Mouse (Mus musculus) brain, embryonic 14.5 days (tissue): ENCODE measurements around the gene Col4a1.

ENCODE experiments used
- CTCF ChIP-seq: fragments of 200-500 bp; IDR thresholded peaks from 2 replicates; pipeline ENCODE4 v1.5.1; 2012; ENCODE audit warnings: inconsistent platforms, mild to moderate bottlenecking, moderate library complexity, borderline replicate concordance; ENCODE audit not compliant: insufficient read depth, insufficient read length; ENCODE audit errors: extremely low read depth
- POLR2A ChIP-seq: fragments of 200-500 bp; IDR thresholded peaks from 2 replicates; pipeline ENCODE4 v1.6.1; 2012; ENCODE audit warnings: mild to moderate bottlenecking, inconsistent platforms, borderline replicate concordance; ENCODE audit not compliant: poor library complexity, insufficient read depth, insufficient read length, severe bottlenecking; ENCODE audit errors: extremely low read depth

DNA sequence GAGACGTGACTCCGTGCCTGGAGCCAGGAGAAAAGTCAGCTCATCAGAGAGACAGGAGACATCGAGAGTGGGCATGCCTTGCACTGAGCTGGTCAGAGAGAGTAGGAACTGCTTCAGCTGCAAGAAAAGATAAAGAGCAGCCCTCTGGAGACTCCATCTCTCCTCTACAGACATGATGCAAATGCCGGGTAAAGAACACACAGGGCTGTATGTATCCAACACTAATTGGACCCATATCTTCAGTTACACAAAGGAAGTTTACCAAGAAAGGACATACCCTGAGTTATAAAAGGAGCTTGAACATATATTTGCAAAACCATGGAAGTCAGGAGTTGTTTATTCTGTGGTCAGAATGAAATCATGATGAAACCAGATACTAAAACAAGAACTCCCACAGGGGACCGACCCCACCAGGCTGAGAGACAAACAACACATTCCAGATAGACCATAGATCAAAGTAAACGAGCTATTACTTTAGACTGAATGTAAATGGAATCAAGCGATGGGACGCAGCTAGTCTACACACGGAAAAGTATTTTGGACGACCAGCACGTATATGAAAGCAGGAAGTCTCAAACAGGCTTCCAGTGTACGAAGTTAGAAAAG, 119.8 kb downstream of the Col4a1 start:
- TF ChIP-seq POLR2A (no peak), CTCF (no peak)
